Mouse (Mus musculus) forebrain, embryonic 12.5 days (tissue): ENCODE measurements at regions not wholly inside any gene's neighbourhood (a gene's known extent, or its start where the extent isn't known, plus 50 kb on each side); places are given as distances from the start of the nearest gene placed in this dataset.

Experiments
- ATAC-seq: fragments of 200-750 bp; cut with Nextera tagmentation; 2 replicates; pipeline ENCODE4 v1.8.0; 2017; ENCODE audit warnings: moderate TSS enrichment; ENCODE audit not compliant: low FRiP score
- H3K27ac ChIP-seq: fragments of 300-500 bp; sonication (generic); 2 replicates; pipeline ENCODE4 v1.5.1; 2016; ENCODE audit warnings: mild to moderate bottlenecking
- H3K27me3 ChIP-seq: fragments of 300-500 bp; sonication (generic); 2 replicates; pipeline ENCODE4 v1.6.1; 2016; ENCODE audit warnings: mild to moderate bottlenecking
- H3K36me3 ChIP-seq: fragments of 300-500 bp; sonication (generic); replicated peaks from 2 replicates; pipeline ENCODE4 v1.6.1; 2016; ENCODE audit warnings: mild to moderate bottlenecking
- H3K4me1 ChIP-seq: fragments of 300-500 bp; sonication (generic); 2 replicates; pipeline ENCODE4 v1.6.1; 2016
- H3K4me2 ChIP-seq: fragments of 300-500 bp; sonication (generic); 2 replicates; pipeline ENCODE4 v1.6.1; 2016; ENCODE audit warnings: mild to moderate bottlenecking, moderate library complexity
- H3K4me3 ChIP-seq: fragments of 300-500 bp; sonication (generic); replicated peaks from 2 replicates; pipeline ENCODE4 v1.5.1; 2016; ENCODE audit warnings: mild to moderate bottlenecking
- H3K9ac ChIP-seq: fragments of 300-500 bp; sonication (generic); 2 replicates; pipeline ENCODE4 v1.6.1; 2016; ENCODE audit warnings: mild to moderate bottlenecking
- H3K9me3 ChIP-seq: fragments of 300-500 bp; sonication (generic); 2 replicates; pipeline ENCODE4 v1.6.1; 2016
- whole genome bisulfite sequencing: fragments of 180-500 bp; shearing (Covaris S2); methylation state at CpG from one replicate; pipeline ENCODE4 v1.1.7; 2016; 5-methylcytosine and 5-hydroxymethylcytosine counted together

GRCm38 (mm10) chrX:6261469-6261868, 59.1 kb downstream of the Bmp15 start:
- Histone ChIP-seq H3K27ac (no peak overlapping the region), H3K4me1 (no peaks in the 10 kb centered on the region), H3K9ac (no peak overlapping the region), H3K4me2 (no peak overlapping the region), H3K36me3 (no peaks in the 10 kb centered on the region), H3K4me3 (no peak overlapping the region), H3K9me3 (no peaks in the 10 kb centered on the region), H3K27me3 (no peaks in the 10 kb centered on the region)
- WGBS: 83% methylated on average over 1 of the region's 1 CpGs
- ATAC-seq: peak; percentile 44; the same call in 1 of the 2 replicates

- 74% methylated on average over 4 of the region's 4 CpGs for WGBS
Observed at GRCm38 (mm10) chrX:6258523-6258922, 62.0 kb downstream of the Bmp15 start.

GRCm38 (mm10) chrX:6254058-6254457, 66.5 kb downstream of the Bmp15 start:
- Histone ChIP-seq H3K4me3 (no peak overlapping the region), H3K27ac (no peak overlapping the region), H3K27me3 (no peaks in the 10 kb centered on the region), H3K4me1 (no peaks in the 10 kb centered on the region), H3K9me3 (no peaks in the 10 kb centered on the region), H3K36me3 (no peaks in the 10 kb centered on the region), H3K4me2 (no peak overlapping the region), H3K9ac (no peak overlapping the region)
- ATAC-seq: no peak

More at GRCm38 (mm10) chrX:6258523-6258922, 62.0 kb downstream of the Bmp15 start:
- no peak for ATAC-seq
- Histone ChIP-seq H3K36me3 (no peaks in the 10 kb centered on the region), H3K9ac (no peak overlapping the region), H3K9me3 (no peaks in the 10 kb centered on the region), H3K4me3 (no peak overlapping the region), H3K4me1 (no peaks in the 10 kb centered on the region), H3K27ac (no peak overlapping the region), H3K27me3 (no peaks in the 10 kb centered on the region), H3K4me2 (no peak overlapping the region)

- Histone ChIP-seq H3K36me3 (no peaks in the 10 kb centered on the region), H3K4me3 (no peak overlapping the region), H3K9ac (no peak overlapping the region), H3K27ac (no peak overlapping the region), H3K9me3 (no peaks in the 10 kb centered on the region), H3K4me2 (no peak overlapping the region), H3K4me1 (no peaks in the 10 kb centered on the region), H3K27me3 (no peaks in the 10 kb centered on the region)
- WGBS: 66% methylated on average over 2 of the region's 2 CpGs
- ATAC-seq: no peak
Observed at GRCm38 (mm10) chrX:6252873-6253272, 67.6 kb downstream of the Bmp15 start.
